Mouse (Mus musculus): Measurements from ENCODE around the gene Tnfsf8.

- TF ChIP-seq POLR2A (IDR thresholded peaks at IDR 0.05; ENCODE audit: low read depth, low read length) (no peak), CTCF (IDR thresholded peaks at IDR 0.05; ENCODE audit: extremely low read depth, insufficient read depth, insufficient read length, insufficient replicate concordance) (no peak)
Observed at GRCm38 (mm10) chr4:63846881-63847597, 14.1 kb downstream of the Tnfsf8 start.
